Mouse (Mus musculus) activated CD4-positive, CD25-positive, alpha-beta regulatory T cell, adult 4 months (primary cell): Measurements from ENCODE around the gene Cdk14. TPM values are rescaled to one million over a fixed set of nuclear protein-coding genes. Genes with fewer than 3 reads are reported as not detected.

ENCODE experiments used
- ATAC-seq: one replicate; pipeline ENCODE4 v1.8.0; 2017
- polyA plus RNA-seq, 2 experiments: library from polyadenylated mRNA; unstranded; fragments of 100-300 nt; shearing (Covaris generic); gene quantifications; one replicate each; pipeline ENCODE4 v1.2.1; 2017

The Cdk14 gene
- polyA plus RNA-seq, 2 experiments from 2014 or later: 0.60 TPM; not detected in 1

- no peak for ATAC-seq
Measured at GRCm38 (mm10) chr5:5180711-5181110, 239.4 kb downstream of the Cdk14 start.

DNA sequence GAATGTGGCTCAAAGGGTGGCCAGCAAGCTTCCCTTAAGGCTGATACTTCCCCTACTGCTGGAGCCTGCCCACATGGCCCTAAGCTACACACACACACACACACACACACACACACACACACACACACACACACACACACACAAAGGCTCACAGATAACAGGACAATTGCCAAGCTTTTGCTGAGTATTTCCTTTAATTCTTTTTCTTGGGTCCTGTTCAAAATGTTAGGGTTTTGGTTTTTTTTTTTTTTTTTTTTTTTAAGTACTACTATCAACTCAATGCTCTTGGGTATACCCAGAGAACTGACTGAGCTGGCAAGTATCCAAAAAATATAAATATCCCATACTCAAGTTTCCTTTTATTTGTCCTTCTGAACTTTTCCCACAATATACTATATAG lies 239.8 kb downstream of the Cdk14 start:
- ATAC-seq: no peak

DNA sequence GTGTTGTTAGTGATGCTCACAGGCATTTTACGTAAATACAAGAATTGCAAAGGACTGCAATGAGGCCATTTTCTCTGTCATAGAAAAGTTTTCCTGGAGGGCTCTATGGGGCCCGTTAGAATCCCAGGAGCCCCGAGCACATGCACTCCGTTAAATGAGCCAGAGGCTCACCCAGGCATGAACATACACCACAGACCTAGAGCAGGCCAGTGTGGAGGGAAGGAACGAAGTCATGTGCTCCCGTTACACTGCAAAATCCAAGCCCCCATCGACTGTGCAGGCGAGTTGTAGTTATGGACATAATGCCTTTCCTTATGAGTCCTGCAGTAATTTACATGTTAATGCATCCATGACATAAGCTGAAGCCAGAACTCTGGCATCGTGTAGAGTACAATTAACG lies 244.1 kb downstream of the Cdk14 start:
- ATAC-seq: no peak

GRCm38 (mm10) chr5:5175611-5176010 lies 244.5 kb downstream of the Cdk14 start:
- no peak for ATAC-seq

DNA sequence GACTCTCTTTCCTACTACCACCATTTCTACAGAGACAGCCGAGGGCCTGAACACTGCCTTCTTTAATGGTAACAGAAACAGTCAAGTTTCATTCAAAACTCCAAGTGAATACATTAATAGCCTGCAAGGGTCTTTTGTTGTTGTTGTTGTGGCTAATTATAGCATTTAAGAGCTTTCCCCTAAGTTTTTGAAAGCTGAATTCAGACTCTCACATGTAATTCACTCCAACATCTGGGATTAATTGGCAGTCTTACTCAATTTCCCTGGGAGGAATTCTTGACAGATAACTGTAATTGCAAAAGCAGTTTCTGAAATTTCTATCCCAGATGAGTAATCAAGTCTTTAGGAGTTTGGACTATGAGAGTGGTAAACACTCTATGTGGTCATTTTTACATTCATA lies 245.0 kb downstream of the Cdk14 start:
- no peak for ATAC-seq

DNA sequence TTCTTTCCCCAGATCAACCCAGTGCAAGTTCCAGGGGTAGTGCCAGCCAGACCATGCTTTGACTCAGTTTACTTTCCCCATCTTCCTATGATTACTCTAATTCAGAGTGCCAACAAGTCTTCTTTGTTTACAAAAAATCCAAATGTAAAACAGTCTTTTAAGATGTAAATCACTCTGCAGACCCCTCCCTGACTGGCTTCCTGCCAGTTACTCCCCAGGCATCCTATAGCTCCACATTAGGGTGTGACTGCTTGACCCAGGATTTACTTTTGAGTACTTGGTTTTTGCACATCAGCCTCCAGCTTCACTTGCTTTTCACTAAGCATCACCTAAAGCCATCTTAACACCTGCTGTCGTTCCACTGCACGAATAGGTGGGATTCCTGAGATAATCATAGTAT lies 254.0 kb downstream of the Cdk14 start:
- no peak for ATAC-seq

- no peak for ATAC-seq
Measured at GRCm38 (mm10) chr5:5164326-5164725, 255.8 kb downstream of the Cdk14 start.

GRCm38 (mm10) chr5:5163823-5164222 lies 256.3 kb downstream of the Cdk14 start:
- ATAC-seq: no peak

DNA sequence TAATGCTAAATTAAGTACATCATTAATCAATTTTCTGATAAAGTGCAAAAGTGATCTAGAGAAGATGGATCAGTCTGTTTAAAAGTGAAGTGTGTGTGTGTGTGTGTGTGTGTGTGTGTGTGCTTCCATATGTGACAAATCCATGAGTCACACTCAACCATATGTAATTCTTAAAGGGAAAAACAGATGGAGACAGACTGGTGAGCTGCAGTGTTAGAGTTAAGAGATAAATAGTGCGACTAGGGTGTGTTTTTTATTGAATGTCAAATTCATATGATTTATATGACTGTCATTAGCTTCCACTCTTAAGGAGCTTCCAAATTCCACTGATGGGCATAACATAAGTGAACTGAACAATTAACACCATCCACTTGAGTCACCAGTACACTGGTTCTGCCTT lies 260.6 kb downstream of the Cdk14 start:
- ATAC-seq: no peak

GRCm38 (mm10) chr5:5139855-5140254 lies 280.3 kb downstream of the Cdk14 start:
- no peak for ATAC-seq

DNA sequence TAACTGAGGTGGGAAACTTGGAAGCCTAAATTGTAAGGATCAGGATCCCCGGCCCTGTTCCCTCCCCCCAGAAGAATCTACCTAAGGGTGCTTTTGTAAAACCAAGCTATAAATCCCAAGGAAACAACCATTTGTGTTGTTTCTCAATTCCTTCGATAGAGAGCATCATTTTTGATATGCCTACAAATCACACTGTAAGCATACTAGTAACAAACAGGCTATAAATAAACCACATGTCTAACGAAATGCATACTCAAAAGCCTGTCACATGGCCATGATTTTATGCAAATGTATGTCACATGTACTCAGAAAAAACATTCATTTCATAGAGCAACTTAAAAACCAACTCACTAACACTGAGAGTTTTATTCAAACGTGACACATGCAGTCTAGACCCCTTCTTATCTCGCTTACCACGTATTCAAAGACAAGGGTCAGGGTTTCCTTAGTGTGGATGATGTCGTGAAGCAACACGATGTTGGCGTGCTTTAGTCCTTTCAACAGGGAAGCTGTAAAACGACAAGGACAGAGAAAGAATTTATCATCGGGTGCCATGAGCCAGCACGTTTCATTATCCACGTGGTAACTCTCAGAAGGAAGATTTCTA lies 285.1 kb downstream of the Cdk14 start:
- ATAC-seq: no peak

GRCm38 (mm10) chr5:5134143-5134904 lies 285.8 kb downstream of the Cdk14 start:
- no peak for ATAC-seq

DNA sequence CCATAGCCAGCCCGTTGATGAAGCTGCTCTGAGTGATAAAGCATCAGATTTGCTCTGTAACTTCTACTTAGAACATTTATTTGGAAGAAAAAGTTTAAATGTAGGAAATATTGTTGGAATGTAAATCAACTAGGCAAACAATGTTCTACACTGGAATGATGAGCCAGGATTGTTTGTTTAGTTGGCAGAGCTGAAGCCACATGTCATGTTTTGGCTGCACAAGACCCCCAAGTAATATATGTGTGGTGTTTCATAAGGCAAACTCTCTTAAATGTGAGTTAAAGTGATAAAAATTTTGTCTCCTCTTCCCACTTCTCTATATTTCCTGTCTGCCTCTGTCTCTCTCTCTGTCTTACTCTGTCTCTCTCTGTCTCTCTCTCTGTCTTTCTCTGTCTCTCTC lies 291.3 kb downstream of the Cdk14 start:
- ATAC-seq: no peak

DNA sequence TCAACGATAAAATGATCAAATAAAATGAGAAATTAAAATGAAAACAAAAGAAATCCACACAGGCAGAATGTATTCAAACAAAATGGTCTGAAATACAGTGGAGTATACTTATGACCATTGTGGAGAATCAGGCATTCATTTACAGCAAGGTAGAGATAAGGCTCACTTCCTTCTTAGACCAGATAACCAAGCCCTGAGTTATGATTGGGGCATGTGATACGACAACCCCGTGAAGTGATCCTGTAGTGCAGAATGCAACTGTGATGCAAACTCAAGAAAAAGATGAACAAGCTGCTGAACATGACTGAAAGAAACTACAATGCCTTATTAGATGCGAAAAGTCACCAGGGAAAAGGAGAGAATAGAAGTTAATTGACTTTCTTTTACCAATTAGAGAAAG lies 295.5 kb downstream of the Cdk14 start:
- ATAC-seq: no peak

- no peak for ATAC-seq
Measured at GRCm38 (mm10) chr5:5116775-5117522, 303.2 kb downstream of the Cdk14 start.

DNA sequence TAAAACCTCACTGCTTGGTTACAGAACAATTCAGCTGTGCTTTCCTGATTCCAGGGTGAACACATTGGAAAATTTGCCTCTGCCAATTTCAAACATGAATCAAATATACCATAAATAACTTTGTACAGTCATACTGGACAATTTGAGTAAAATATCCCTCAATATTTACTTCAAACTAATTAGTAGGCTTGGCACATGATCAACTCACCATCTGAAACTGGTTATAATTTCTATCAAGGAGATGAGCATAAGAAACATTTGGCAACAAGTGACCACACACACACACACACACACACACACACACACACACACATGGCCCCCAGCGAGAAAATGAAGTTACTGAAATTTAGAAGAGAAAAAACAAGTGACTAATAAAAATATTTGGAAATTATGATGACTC lies 304.6 kb downstream of the Cdk14 start:
- no peak for ATAC-seq

- ATAC-seq: no peak
Measured at GRCm38 (mm10) chr5:5109621-5110020, 310.5 kb downstream of the Cdk14 start.

GRCm38 (mm10) chr5:5109017-5109416 lies 311.1 kb downstream of the Cdk14 start:
- no peak for ATAC-seq

DNA sequence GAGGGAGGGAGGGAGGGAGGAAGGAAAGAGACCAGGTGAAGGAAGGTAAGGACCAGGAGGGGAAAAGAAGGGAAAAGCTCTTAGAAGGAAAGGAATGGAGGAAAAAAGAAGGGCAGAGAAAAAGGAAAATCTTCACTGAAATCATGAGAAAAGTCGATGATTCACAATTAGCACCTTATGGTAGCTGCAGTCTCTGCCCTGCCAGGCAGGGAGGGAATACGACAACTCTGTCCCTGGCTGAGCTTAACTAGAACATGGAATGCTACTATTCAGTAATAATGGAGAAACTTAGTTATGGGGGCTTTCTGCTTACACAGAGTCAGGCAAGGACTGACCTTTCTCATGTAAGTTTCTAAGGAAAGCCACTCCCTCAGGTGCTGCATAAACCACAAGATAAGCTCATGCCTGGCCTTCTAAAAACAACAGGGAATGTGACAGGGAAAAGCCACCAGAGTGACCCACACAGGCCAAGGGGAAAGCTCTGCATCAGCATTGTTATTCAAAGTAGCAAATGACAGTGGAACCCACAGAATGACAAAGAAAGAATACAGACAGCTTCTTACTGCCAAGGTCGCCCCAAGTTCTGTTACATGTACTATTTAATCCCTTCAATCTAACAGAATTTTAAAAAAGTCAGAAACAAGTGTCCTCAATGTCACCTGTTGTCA lies 323.7 kb downstream of the Cdk14 start:
- no peak for ATAC-seq

- no peak for ATAC-seq
Measured at GRCm38 (mm10) chr5:5092736-5093135, 327.4 kb downstream of the Cdk14 start.

- no peak for ATAC-seq
Measured at GRCm38 (mm10) chr5:5071526-5071925, 348.6 kb downstream of the Cdk14 start.

- no peak for ATAC-seq
Measured at GRCm38 (mm10) chr5:5064686-5065085, 355.4 kb downstream of the Cdk14 start.
